ENCODE assay signal across 8 mouse cellular contexts in the genomic region with DNA sequence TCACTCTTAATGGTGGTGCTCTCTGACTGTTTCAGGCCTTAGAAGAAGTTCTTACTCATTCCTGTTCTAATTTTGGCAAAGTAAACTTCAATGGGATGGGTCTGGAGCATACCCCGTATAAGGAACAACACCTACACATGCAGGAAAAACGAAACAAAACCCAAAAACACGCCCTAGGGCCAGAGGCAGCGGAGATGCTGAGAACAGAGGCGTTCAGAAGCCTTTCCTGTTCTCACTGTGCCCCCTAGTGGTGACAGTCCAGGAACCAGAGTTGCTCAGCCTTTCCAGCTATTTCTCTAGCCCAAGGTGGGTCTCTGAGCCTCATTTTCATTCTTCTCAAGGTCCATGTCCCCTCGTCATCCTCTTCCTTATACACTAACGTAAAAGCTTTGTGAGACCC. TPM values are rescaled to one million over a fixed set of nuclear protein-coding genes. Genes with fewer than 3 reads are reported as not detected.
A peak's percentile ranks its signal among the peaks of the same experiment; 100 is the strongest.
DNase-seq lines count a peak whose midpoint lies in the region; ATAC-seq and TF ChIP-seq lines count a peak whose summit lies in the region.

No protein-coding gene starts in this region.

- TF ChIP-seq CTCF in MEL (IDR thresholded peaks at IDR 0.05 in 2 of 3, conservative IDR thresholded peaks at IDR 0.05 in 1 of 3; ENCODE audit: control insufficient read depth in 1 of 3, insufficient read depth in 1 of 3, low read depth in 2 of 3, low read length in 3 of 3, poor library complexity in 1 of 3, severe bottlenecking in 1 of 3): peak; percentile 87 to 93 (median 88)
- TF ChIP-seq CTCF in bone marrow macrophage, adult 2 months (IDR thresholded peaks at IDR 0.05; ENCODE audit: low read depth, low read length): peak; percentile 79

- no peak for TF ChIP-seq EP300 in MEL (IDR thresholded peaks at IDR 0.05; ENCODE audit: low read depth in 1 of 2, low read length in 2 of 2)

- H3K27ac ChIP-seq in MEL (ENCODE audit: control insufficient read depth, low read depth, low read length): no peak overlapping the region
- no peak overlapping the region for H3K27ac ChIP-seq in bone marrow macrophage, adult 2 months (ENCODE audit: insufficient read depth, low read depth, low read length)
- no peak overlapping the region for H3K27ac ChIP-seq in embryonic facial prominence, embryonic 15.5 days (replicated peaks)
- no peak overlapping the region for H3K27ac ChIP-seq in hindbrain, embryonic 12.5 days

- peak; percentile 92 for TF ChIP-seq RAD21 in MEL (IDR thresholded peaks at IDR 0.05; ENCODE audit: low read depth, low read length)

- no peak overlapping the region for H3K4me2 ChIP-seq in embryonic facial prominence, embryonic 15.5 days (replicated peaks)
- no peak overlapping the region for H3K4me2 ChIP-seq in hindbrain, embryonic 12.5 days (replicated peaks)

- peaks cover 0 to 2% of the 10 kb centered on the region in 2 experiments; a peak in 1 of 4 replicates for H3K36me3 ChIP-seq in MEL (ENCODE audit: control insufficient read depth in 1 of 2, insufficient read depth in 2 of 2, low read length in 2 of 2)
- H3K36me3 ChIP-seq in embryonic facial prominence, embryonic 15.5 days: no peaks in the 10 kb centered on the region
- peaks cover 6% of the 10 kb centered on the region; the same call in 1 of the 2 replicates for H3K36me3 ChIP-seq in hindbrain, embryonic 12.5 days

- no peak overlapping the region for H3K9ac ChIP-seq in MEL (ENCODE audit: control insufficient read depth, low read depth, low read length, poor library complexity, severe bottlenecking)
- no peak overlapping the region for H3K9ac ChIP-seq in embryonic facial prominence, embryonic 15.5 days
- no peak overlapping the region for H3K9ac ChIP-seq in hindbrain, embryonic 12.5 days

- no peak for TF ChIP-seq POLR2A in MEL (IDR thresholded peaks at IDR 0.05; ENCODE audit: control insufficient read depth in 1 of 2, insufficient read depth in 1 of 2, low read depth in 1 of 2, low read length in 2 of 2, poor library complexity in 1 of 2)
- TF ChIP-seq POLR2A in bone marrow macrophage, adult 2 months (IDR thresholded peaks at IDR 0.05; ENCODE audit: borderline replicate concordance, low read depth, low read length): no peak

- H3K27me3 ChIP-seq in MEL (ENCODE audit: control insufficient read depth in 1 of 2, insufficient read depth in 2 of 2, low read length in 2 of 2): no peaks in the 10 kb centered on the region
- no peaks in the 10 kb centered on the region for H3K27me3 ChIP-seq in embryonic facial prominence, embryonic 15.5 days
- no peaks in the 10 kb centered on the region for H3K27me3 ChIP-seq in hindbrain, embryonic 12.5 days

- H3K79me2 ChIP-seq in MEL (ENCODE audit: control insufficient read depth, insufficient read depth, low read length, poor library complexity): no peaks in the 10 kb centered on the region

- peak; percentile 77 for DNase-seq in MEL (ENCODE audit: low read depth, low spot score)
- DNase-seq in layer of hippocampus, postnatal 10 days (ENCODE audit: low spot score in 2 of 2): peak; percentile 88
- DNase-seq in lung, postnatal 14 days: peak; percentile 84
- DNase-seq in retina, postnatal 7 days (ENCODE audit: low read depth, low spot score): peak; percentile 55
- DNase-seq in urinary bladder, postnatal 36 days (ENCODE audit: low spot score in 2 of 2): peak; percentile 53 to 54

- ATAC-seq in embryonic facial prominence, embryonic 15.5 days (ENCODE audit: insufficient number of reproducible peaks, low FRiP score, low TSS enrichment, low read depth): peak; percentile 67; the same call in 1 of the 2 replicates
- peak; percentile 52 for ATAC-seq in hindbrain, embryonic 12.5 days (ENCODE audit: low FRiP score)

- H3K4me3 ChIP-seq in MEL (ENCODE audit: control insufficient read depth in 1 of 2, insufficient read depth in 1 of 2, low read depth in 2 of 2, low read length in 2 of 2): no peak overlapping the region
- no peak overlapping the region for H3K4me3 ChIP-seq in bone marrow macrophage, adult 2 months (ENCODE audit: insufficient read depth, low read length)
- no peak overlapping the region for H3K4me3 ChIP-seq in embryonic facial prominence, embryonic 15.5 days (replicated peaks)
- no peak overlapping the region for H3K4me3 ChIP-seq in hindbrain, embryonic 12.5 days

- H3K9me3 ChIP-seq in MEL (replicated peaks; ENCODE audit: insufficient read depth, low read length): no peaks in the 10 kb centered on the region
- H3K9me3 ChIP-seq in embryonic facial prominence, embryonic 15.5 days (replicated peaks): no peaks in the 10 kb centered on the region
- H3K9me3 ChIP-seq in hindbrain, embryonic 12.5 days (replicated peaks): no peaks in the 10 kb centered on the region

- H3K4me1 ChIP-seq in MEL (ENCODE audit: control insufficient read depth in 1 of 2, insufficient read depth in 2 of 2, low read length in 2 of 2): no peaks in the 10 kb centered on the region
- H3K4me1 ChIP-seq in bone marrow macrophage, adult 2 months (ENCODE audit: control insufficient read depth, insufficient read depth, low read length): peaks cover 3% of the 10 kb centered on the region
- H3K4me1 ChIP-seq in embryonic facial prominence, embryonic 15.5 days: 0 out of 2 replicates have a peak, but pooled peaks cover 5% of the 10 kb centered on the region
- H3K4me1 ChIP-seq in hindbrain, embryonic 12.5 days: no peaks in the 10 kb centered on the region

- whole genome bisulfite sequencing in embryonic facial prominence, embryonic 15.5 days: 15% methylated on average over 7 of the region's 7 CpGs
- 28% methylated on average over 7 of the region's 7 CpGs for WGBS in hindbrain, embryonic 12.5 days

TF ChIP-seq in MEL, 35 proteins besides CTCF, POLR2A, EP300 and RAD21:
- TF ChIP-seq USF1 (IDR thresholded peaks at IDR 0.05; ENCODE audit: low read depth, low read length) (no peak), POLR2AphosphoS2 (IDR thresholded peaks at IDR 0.05; ENCODE audit: low read length) (no peak), ELF1 (IDR thresholded peaks at IDR 0.05; ENCODE audit: low read depth, low read length) (no peak), MXI1 (IDR thresholded peaks at IDR 0.05; ENCODE audit: low read depth, low read length) (no peak), MAZ (IDR thresholded peaks at IDR 0.05; ENCODE audit: low read depth, low read length) (no peak), JUND (IDR thresholded peaks at IDR 0.05; ENCODE audit: low read depth, low read length) (no peak), SMC3 (IDR thresholded peaks at IDR 0.05; ENCODE audit: low read depth, low read length) (peak; percentile 88), ZMIZ1 (IDR thresholded peaks at IDR 0.05; ENCODE audit: low read depth, low read length) (no peak), CHD2 (IDR thresholded peaks at IDR 0.05; ENCODE audit: low read length) (no peak), BHLHE40 (IDR thresholded peaks at IDR 0.05; ENCODE audit: borderline replicate concordance, low read depth, low read length) (peak; percentile 37; the same call in 1 of the 2 replicates), ZC3H11A (IDR thresholded peaks at IDR 0.05; ENCODE audit: low read depth, low read length) (peak; percentile 74), ETS1 (IDR thresholded peaks at IDR 0.05; ENCODE audit: low read depth, low read length) (no peak), HCFC1 (IDR thresholded peaks at IDR 0.05; ENCODE audit: low read depth, low read length) (no peak), SIN3A (IDR thresholded peaks at IDR 0.05; ENCODE audit: low read length) (no peak), KAT2A (conservative IDR thresholded peaks at IDR 0.05; ENCODE audit: low read depth, low read length) (no peak), TAL1 (IDR thresholded peaks at IDR 0.05; ENCODE audit: low read length) (no peak), E2F4 (IDR thresholded peaks at IDR 0.05; ENCODE audit: borderline replicate concordance, low read depth, low read length) (no peak), ZKSCAN1 (IDR thresholded peaks at IDR 0.05; ENCODE audit: low read depth, low read length) (no peak), MAFK (IDR thresholded peaks at IDR 0.05; ENCODE audit: borderline replicate concordance, low read depth, low read length) (no peak)

RNA-seq across cellular contexts. Expression of a gene that starts 25.1 kb away (rescaled TPM):
- not detected in 2 replicates for total RNA-seq in MEL (2012; rRNA removed)
- not detected for polyA plus RNA-seq in MEL (2012; ENCODE audit: insufficient read depth in 1 of 2, insufficient read length in 2 of 2, low read depth in 1 of 2, low replicate concordance in 2 of 2, missing spikeins in 1 of 2)
- not detected in 2 replicates for polyA plus RNA-seq in bone marrow macrophage, adult 2 months (2012; ENCODE audit: insufficient read depth, insufficient read length, missing spikeins)
- polyA plus RNA-seq in embryonic facial prominence, embryonic 15.5 days (2015; fragmentation: Nextera tagmentation; extraction: Ambion mirVana): 0.05 and 0.09 TPM in 2 replicates
- 0.08 and 0.12 TPM in 2 replicates for polyA plus RNA-seq in hindbrain, embryonic 12.5 days (2016; fragmentation: Nextera tagmentation; extraction: Ambion mirVana)
- not detected for total RNA-seq in layer of hippocampus, postnatal 10 days (2021)
